Mouse (Mus musculus) G1E (cell line): ENCODE data around the gene Mrps35.

Source experiments
- CTCF ChIP-seq: IDR thresholded peaks from 2 replicates; pipeline ENCODE4 v1.5.1; 2012; ENCODE audit warnings: low read depth, low read length, inconsistent platforms, mixed read lengths
- GATA2 ChIP-seq: IDR thresholded peaks from 2 replicates; pipeline ENCODE4 v1.6.1; 2012; ENCODE audit warnings: low read depth, low read length, inconsistent platforms, borderline replicate concordance
- TAL1 ChIP-seq: conservative IDR thresholded peaks from 2 replicates; pipeline ENCODE4 v1.6.1; 2012; ENCODE audit warnings: low read depth, low read length, inconsistent platforms, mixed read lengths

DNA sequence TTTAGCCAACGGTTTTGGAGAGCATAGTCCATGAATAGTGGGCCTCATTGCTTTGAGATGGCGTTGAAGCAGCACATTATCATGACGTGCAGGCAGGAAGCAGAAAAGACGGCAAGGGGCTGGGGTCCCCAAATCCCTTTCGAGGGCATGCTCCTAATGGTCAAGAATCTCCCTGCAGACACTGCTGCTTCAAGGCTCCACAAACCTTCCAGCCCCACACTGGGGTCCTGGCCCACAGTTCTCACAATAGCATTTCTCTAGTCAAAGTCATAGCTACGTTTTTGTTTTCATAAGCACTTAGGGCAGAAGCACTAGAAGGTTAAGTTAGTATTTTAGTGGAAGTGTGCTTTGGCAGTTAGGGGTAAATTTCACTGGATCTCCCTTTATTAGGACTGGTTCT is 46.7 kb upstream of the Mrps35 start:
- no peak for TF ChIP-seq CTCF
- TF ChIP-seq TAL1, result no peak
- no peak for TF ChIP-seq GATA2
